Mouse (Mus musculus) stomach, embryonic 14.5 days (tissue): ENCODE data around the gene Samd1. TPM values are rescaled to one million over a fixed set of nuclear protein-coding genes. Genes with fewer than 3 reads are reported as not detected.

ENCODE experiments used
- ATAC-seq: fragments of 200-750 bp; cut with Nextera tagmentation; 2 replicates; pipeline ENCODE4 v1.8.0; 2017; ENCODE audit warnings: low read depth, moderate TSS enrichment; ENCODE audit not compliant: insufficient number of reproducible peaks, insufficient read depth, low FRiP score
- H3K27ac ChIP-seq: fragments of 300-500 bp; sonication (generic); 2 replicates; pipeline ENCODE4 v1.5.1; 2014; ENCODE audit warnings: mild to moderate bottlenecking, low read length, moderate library complexity, mixed read lengths
- H3K27me3 ChIP-seq: fragments of 300-500 bp; sonication (generic); 2 replicates; pipeline ENCODE4 v1.6.1; 2014; ENCODE audit warnings: low read length, control low read depth, mixed read lengths; ENCODE audit not compliant: control insufficient read depth, insufficient read depth
- H3K36me3 ChIP-seq: fragments of 300-500 bp; sonication (generic); 2 replicates; pipeline ENCODE4 v1.6.1; 2014; ENCODE audit warnings: mild to moderate bottlenecking, control low read depth, low read length, moderate library complexity, mixed read lengths; ENCODE audit not compliant: control insufficient read depth, insufficient read depth
- H3K4me1 ChIP-seq: fragments of 300-500 bp; sonication (generic); 2 replicates; pipeline ENCODE4 v1.6.1; 2014; ENCODE audit warnings: low read length, control low read depth, mixed read lengths; ENCODE audit not compliant: control insufficient read depth, insufficient read depth
- H3K4me2 ChIP-seq: fragments of 300-500 bp; sonication (generic); replicated peaks from 2 replicates; pipeline ENCODE4 v1.6.1; 2014; ENCODE audit warnings: low read depth, low read length, control low read depth
- H3K4me3 ChIP-seq: fragments of 300-500 bp; sonication (generic); 2 replicates; pipeline ENCODE4 v1.5.1; 2014; ENCODE audit warnings: low read depth, low read length, control low read depth
- H3K9ac ChIP-seq: fragments of 300-500 bp; sonication (generic); replicated peaks from 2 replicates; pipeline ENCODE4 v1.6.1; 2014; ENCODE audit warnings: low read depth, mild to moderate bottlenecking, control low read depth, low read length, moderate library complexity, mixed read lengths
- H3K9me3 ChIP-seq: fragments of 300-500 bp; sonication (generic); 2 replicates; pipeline ENCODE4 v1.6.1; 2016; ENCODE audit warnings: low read depth, low read length, control low read depth; ENCODE audit not compliant: control insufficient read depth
- WGBS: fragments of 180-500 bp; shearing (Covaris S2); extraction: QIAGEN DNeasy Blood & Tissue Kit; methylation state at CpG from one replicate; pipeline ENCODE4 v1.1.7; 2014; 5-methylcytosine and 5-hydroxymethylcytosine counted together
- polyA plus RNA-seq: library from polyadenylated mRNA; unstranded; fragments of >200 nt; fragmentation: Nextera tagmentation; extraction: Ambion mirVana; gene quantifications from 2 replicates; pipeline ENCODE4 v1.2.1, GENCODE M21; 2014

Samd1 gene
- 17.5 and 18.3 TPM in 2 replicates for polyA plus RNA-seq

DNA sequence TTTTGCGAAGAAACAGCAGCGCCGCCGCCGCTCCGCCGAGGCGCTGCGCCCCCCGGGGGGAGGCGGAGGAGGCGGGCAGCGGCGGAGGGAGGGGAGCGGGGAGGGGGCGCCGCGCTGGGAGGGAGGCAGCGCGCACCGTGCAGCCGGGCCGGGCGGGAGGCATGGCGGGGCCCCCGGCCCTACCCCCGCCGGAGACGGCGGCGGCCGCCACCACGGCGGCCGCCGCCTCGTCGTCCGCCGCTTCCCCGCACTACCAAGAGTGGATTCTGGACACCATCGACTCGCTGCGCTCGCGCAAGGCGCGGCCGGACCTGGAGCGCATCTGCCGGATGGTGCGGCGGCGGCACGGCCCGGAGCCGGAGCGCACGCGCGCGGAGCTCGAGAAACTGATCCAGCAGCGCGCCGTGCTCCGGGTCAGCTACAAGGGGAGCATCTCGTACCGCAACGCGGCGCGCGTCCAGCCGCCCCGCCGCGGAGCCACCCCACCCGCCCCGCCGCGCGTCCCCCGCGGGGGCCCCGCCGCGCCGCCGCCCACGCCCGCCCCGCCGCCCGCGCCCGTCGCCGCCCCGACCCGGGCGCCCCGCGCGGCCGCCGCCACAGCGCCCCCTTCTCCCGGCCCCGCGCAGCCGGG, at the start of gene Samd1:
Gene Samd1 (plus strand): TSS at position 162 of the 631 bp plus-strand sequence.
- Histone ChIP-seq H3K27me3 (no peaks in the 10 kb centered on the region), H3K4me2 (peak within 1 kb of the TSS; percentile 84), H3K9me3 (no peaks in the 10 kb centered on the region), H3K4me3 (peak within 1 kb of the TSS; percentile 75), H3K9ac (peak within 1 kb of the TSS; percentile 88), H3K36me3 (peaks cover 33% of the 10 kb centered on the region; the same call in 1 of the 2 replicates), H3K4me1 (peaks cover 11% of the 10 kb centered on the region), H3K27ac (peak within 1 kb of the TSS; percentile 98)
- no peak for ATAC-seq
- WGBS: under 1% methylated on average over 66 of the region's 112 CpGs

DNA sequence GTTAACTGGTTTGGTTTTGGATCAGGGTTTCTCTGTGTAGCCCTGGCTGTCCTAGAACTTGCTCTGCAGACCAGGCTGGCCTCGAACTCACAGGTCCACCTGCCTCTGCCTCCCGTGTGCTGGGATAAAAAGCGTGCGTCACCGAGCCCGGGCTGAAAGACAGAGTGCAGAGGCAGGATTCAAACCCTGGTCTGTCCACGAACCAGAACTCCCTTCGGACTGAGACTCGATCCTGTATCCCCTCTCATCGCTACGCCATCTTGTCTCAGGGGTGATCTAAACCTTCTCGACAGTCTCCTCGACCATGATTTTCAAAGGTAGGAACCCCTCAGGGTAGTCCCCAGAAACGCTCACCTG, 42.7 kb upstream of the Samd1 start:
- ATAC-seq: no peak
- under 1% methylated on average over 14 of the region's 14 CpGs for WGBS
- Histone ChIP-seq H3K4me3 (peak overlapping the region; percentile 73), H3K4me2 (peak overlapping the region; percentile 53), H3K9me3 (no peaks in the 10 kb centered on the region), H3K27me3 (no peaks in the 10 kb centered on the region), H3K4me1 (peaks cover 12% of the 10 kb centered on the region; the same call in 1 of the 2 replicates), H3K27ac (no peak overlapping the region), H3K9ac (peak overlapping the region; percentile 28; the same call in 1 of the 2 replicates), H3K36me3 (no peaks in the 10 kb centered on the region)

DNA sequence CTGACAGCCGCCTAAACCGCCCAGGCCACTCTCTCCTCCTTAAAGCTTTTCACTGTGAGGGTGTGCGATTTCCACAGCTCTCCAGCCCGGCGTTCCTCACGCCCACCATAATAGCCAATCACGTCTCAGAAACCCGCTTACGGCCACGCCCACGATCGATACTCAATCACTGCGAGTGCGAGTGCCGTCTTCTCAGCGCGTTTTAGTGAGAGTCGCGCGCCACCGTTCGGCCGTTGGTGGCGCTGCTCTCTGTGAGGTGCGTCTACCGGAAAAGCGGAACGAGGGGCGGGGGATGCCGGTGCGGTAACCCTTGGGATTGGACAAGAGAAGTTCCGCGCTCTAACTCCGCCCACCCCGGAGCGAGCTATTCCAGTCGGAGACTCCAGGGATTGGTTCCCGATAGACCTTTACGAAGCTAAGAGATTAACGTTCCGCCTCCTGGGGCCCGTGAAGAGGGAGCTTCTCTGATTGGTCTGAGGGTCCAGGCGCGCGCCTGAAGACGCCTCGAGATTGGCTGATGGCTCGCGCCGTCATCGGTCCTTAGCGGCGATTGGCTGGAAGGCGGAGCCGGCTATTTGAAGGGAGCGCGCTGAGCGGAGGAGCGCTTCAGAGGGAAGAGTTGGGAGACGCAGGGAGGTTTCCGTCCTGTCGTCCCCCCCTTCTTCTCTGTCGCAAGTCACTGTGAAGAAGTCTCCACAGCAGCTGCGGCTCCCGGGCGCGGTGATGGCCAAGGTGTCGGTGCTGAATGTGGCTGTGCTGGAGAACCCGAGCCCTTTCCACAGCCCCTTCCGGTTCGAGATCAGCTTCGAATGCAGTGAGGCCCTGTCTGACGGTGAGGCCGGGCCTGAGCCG, 42.1 kb upstream of the Samd1 start, which contains the start of the genes Gm10644 and Asf1b:
Gene Gm10644 (minus strand): TSS at position 100 of the 852 bp plus-strand sequence.
Gene Asf1b (plus strand): TSS at position 402 of the 852 bp plus-strand sequence.
- no peaks in the 10 kb centered on the region for H3K9me3 ChIP-seq
- WGBS: under 1% methylated on average over 75 of the region's 75 CpGs
- peaks cover 12% of the 10 kb centered on the region; the same call in 1 of the 2 replicates for H3K4me1 ChIP-seq
- H3K4me2 ChIP-seq: peak within 1 kb of the TSS; percentile 94
- peak within 1 kb of the TSS; percentile 39; the same call in 1 of the 2 replicates for H3K9ac ChIP-seq
- ATAC-seq: peak; percentile 99
- H3K4me3 ChIP-seq: peak within 1 kb of the TSS; percentile 73
- H3K27ac ChIP-seq: no peak within 1 kb of the TSS
- no peaks in the 10 kb centered on the region for H3K36me3 ChIP-seq
- no peaks in the 10 kb centered on the region for H3K27me3 ChIP-seq

DNA sequence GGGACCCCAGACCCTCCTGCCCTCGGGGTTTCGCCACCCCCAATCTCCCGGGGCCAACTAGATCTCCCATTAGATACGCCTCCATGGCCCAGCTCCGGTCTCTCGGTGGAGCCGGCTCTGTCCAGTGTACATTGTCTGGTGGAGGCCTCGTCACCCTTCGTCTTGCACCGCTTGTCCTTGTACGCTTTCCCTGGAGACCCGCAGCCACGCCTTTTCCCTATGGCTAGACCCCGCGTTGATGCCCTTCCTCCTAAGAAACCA, 41.6 kb upstream of the Samd1 start:
- H3K27me3 ChIP-seq: no peaks in the 10 kb centered on the region

DNA sequence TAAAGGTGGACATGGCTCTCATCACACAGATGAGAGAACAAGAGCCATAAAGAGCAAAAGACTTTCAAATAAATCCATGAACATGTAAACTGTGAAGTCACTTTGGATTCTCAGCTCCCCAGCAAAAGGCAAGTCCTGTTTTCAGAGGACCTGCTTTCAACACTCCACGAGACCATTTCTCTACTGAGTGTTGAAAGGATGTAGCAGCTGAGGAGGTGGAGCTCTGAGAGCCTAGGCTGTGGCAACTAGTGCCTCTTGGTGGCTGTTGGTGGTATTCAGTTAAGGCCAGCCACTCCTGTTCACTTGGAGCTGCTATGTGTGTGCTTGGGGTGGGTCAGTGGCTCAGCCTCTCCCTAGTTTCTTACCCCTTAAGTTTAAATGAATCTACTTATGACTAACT, 40.7 kb upstream of the Samd1 start:
- no peak for ATAC-seq
- H3K9ac ChIP-seq: no peak overlapping the region; the same call in 1 of the 2 replicates
- H3K4me3 ChIP-seq: peak overlapping the region; percentile 73
- H3K27me3 ChIP-seq: no peaks in the 10 kb centered on the region
- H3K9me3 ChIP-seq: no peaks in the 10 kb centered on the region
- WGBS: 27% methylated on average over 1 of the region's 1 CpGs
- H3K36me3 ChIP-seq: no peaks in the 10 kb centered on the region
- peak overlapping the region; percentile 94 for H3K4me2 ChIP-seq
- H3K4me1 ChIP-seq: peaks cover 12% of the 10 kb centered on the region; the same call in 1 of the 2 replicates
- H3K27ac ChIP-seq: no peak overlapping the region

More for the DNA sequence above, 41.6 kb upstream of the Samd1 start:
- no peak for ATAC-seq
- Histone ChIP-seq H3K4me3 (peak overlapping the region; percentile 73), H3K4me1 (peaks cover 12% of the 10 kb centered on the region; the same call in 1 of the 2 replicates), H3K27ac (no peak overlapping the region), H3K4me2 (peak overlapping the region; percentile 94), H3K9ac (peak overlapping the region; percentile 39; the same call in 1 of the 2 replicates), H3K9me3 (no peaks in the 10 kb centered on the region), H3K36me3 (no peaks in the 10 kb centered on the region)
- under 1% methylated on average over 15 of the region's 15 CpGs for WGBS

DNA sequence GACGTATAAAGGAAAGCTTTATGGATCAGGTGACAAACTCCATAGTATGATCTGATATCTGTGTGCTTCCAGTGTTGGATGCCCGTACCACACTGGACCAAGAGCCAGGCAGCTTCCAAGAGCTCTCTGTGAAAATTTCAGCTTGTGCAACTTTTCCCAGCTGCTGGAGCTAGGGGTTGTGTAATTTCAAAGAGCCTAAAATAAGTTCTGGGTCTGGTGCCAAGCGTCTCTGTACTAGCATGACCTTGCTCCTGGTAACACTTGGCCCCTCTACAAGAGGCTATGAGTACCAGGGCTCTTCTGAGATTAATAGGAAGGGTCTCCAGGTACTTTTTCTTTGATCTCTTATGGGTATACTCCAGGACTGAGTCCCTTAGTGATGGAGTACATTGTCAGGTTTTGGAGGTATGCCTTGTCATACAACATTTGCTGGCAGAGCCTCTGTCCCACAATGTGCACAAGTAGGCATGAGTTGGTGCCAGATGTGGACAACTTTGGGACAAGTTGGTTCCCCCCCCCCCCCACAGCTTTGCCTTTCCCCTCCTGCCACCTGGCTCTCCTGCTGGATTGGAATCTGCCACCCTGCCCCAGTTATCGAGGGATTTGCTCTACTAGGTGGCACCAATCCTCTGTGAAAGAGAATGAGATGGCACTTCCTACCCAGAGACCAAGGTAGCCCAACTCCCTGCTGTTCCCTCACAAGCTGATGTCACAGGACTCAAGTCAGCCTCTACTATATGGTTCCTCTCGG, 33.3 kb upstream of the Samd1 start:
- WGBS: 85% methylated on average over 5 of the region's 5 CpGs
- H3K4me1 ChIP-seq: no peaks in the 10 kb centered on the region
- no peaks in the 10 kb centered on the region for H3K27me3 ChIP-seq
- H3K9ac ChIP-seq: no peak overlapping the region
- no peak overlapping the region for H3K27ac ChIP-seq
- H3K9me3 ChIP-seq: no peaks in the 10 kb centered on the region
- H3K4me2 ChIP-seq: no peak overlapping the region
- H3K36me3 ChIP-seq: peaks cover 7% of the 10 kb centered on the region; the same call in 1 of the 2 replicates
- no peak for ATAC-seq
- H3K4me3 ChIP-seq: no peak overlapping the region

DNA sequence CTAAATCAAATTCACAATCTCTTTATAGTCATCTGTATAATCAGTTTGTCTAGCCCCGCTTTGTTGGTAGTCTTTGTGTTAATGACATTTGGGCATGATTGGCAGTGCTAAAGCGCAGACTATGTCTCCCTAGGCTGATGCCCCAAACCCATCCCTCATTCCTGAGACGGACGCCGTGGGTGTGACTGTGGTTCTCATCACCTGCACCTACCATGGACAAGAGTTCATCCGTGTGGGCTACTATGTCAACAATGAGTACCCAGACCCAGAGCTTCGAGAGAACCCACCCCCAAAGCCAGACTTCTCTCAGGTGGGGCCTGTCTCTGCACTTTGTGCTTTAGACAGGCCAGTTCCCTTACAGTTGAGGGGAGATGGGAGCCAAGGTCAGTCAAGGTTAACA, 29.8 kb upstream of the Samd1 start:
- H3K4me2 ChIP-seq: no peak overlapping the region
- H3K4me3 ChIP-seq: no peak overlapping the region
- H3K27ac ChIP-seq: no peak overlapping the region
- 90% methylated on average over 7 of the region's 7 CpGs for WGBS
- 0 out of 2 replicates have a peak, but pooled peaks cover 3% of the 10 kb centered on the region for H3K4me1 ChIP-seq
- ATAC-seq: no peak
- no peaks in the 10 kb centered on the region for H3K27me3 ChIP-seq
- peaks cover 7% of the 10 kb centered on the region; the same call in 1 of the 2 replicates for H3K36me3 ChIP-seq
- no peaks in the 10 kb centered on the region for H3K9me3 ChIP-seq
- no peak overlapping the region for H3K9ac ChIP-seq

DNA sequence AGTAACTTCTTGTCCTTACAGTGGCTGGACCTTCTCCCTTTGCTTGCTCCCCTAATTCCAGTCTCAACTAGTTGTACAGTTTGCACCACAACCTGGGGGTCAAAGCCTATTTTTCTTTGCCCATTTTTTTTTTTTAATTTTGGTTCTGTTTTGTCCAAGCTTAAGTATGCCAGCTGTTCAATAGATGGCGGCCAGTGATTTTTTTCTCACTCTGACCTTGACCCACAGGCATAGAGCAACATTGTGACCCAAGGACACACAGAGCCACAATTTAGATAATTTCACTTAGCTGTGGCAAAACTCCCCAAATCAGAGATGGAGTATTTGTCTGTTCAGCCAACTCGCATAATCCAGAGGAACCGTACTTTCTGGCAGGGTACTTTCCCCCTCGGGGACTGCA, 26.4 kb upstream of the Samd1 start:
- no peak overlapping the region for H3K4me2 ChIP-seq
- peaks cover 12% of the 10 kb centered on the region; the same call in 1 of the 2 replicates for H3K4me1 ChIP-seq
- no peak overlapping the region for H3K9ac ChIP-seq
- H3K36me3 ChIP-seq: peaks cover 7% of the 10 kb centered on the region; the same call in 1 of the 2 replicates
- no peaks in the 10 kb centered on the region for H3K9me3 ChIP-seq
- H3K4me3 ChIP-seq: no peak overlapping the region
- H3K27me3 ChIP-seq: no peaks in the 10 kb centered on the region
- no peak for ATAC-seq
- 89% methylated on average over 4 of the region's 4 CpGs for WGBS
- H3K27ac ChIP-seq: no peak overlapping the region
